Mouse (Mus musculus) adrenal gland, postnatal 4 days (tissue): ENCODE data around the gene Ncor1. TPM values are rescaled to one million over a fixed set of nuclear protein-coding genes. Genes with fewer than 3 reads are reported as not detected.
"Not testable (repeated sequence)": the region's sequence is repeated elsewhere in the genome, so short reads cannot be mapped to it uniquely, and the experiment has no call there.

ENCODE experiments used
- DNase-seq, 2 experiments: peaks; one replicate each; pipeline ENCODE4 v3.0.0; 2021 to 2022; ENCODE audit warnings: low spot score in 2 of 2, mixed read lengths in 2 of 2
- total RNA-seq, 2 experiments: library from RNA; stranded (reverse); gene quantifications; 2 replicates each; pipeline ENCODE4 v1.2.3; 2021

Ncor1 gene
- total RNA-seq, 2 experiments from 2014 or later = 200 to 226 TPM

GRCm38 (mm10) chr11:62371776-62372175, 86.6 kb downstream of the Ncor1 start:
- DNase-seq = no peak

GRCm38 (mm10) chr11:62369924-62370323, 88.4 kb downstream of the Ncor1 start:
- DNase-seq = no peak

GRCm38 (mm10) chr11:62366879-62367278, 91.5 kb downstream of the Ncor1 start:
- no peak for DNase-seq

DNA sequence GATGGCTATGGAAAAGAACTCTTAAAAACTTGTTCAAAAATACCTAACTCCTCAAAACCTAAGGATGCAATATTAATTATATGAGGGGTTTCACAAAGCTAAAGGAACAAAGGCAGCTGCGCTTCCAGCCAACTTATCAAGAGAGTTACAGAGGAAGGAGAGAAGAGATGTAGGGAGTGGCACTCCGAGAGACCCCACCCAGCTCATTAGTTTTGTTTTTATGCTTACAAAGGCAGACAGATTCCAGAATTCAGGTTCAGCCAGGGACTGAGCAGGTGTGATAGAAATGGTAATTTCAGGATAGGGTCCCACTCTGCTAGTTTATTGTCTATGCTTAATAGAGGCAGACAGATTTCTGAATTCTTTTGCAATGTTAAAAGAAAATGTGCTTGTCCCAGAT, 103.1 kb downstream of the Ncor1 start:
- no peak for DNase-seq

- no peak for DNase-seq
These were observed 106.4 kb downstream of the Ncor1 start for GRCm38 (mm10) chr11:62351948-62352347.

DNA sequence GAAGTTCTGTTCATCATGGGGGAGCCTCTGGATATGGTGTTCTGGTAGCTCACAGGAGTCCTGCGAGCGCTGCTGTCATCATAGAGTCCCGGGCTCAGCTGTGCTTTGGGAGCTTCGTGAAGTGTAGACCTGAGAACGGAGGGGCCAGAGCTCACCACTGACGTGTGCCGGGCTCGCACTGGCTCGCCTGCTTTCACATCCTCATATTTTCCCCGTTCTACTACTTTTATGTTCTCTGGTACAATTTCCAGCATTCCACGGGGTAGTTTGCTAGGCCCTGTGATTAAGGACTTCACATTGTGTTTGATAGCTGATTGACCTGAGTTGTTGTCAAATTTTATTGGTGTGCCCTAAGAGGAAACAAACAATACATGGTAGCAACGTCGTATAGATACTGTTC, 115.3 kb downstream of the Ncor1 start:
- DNase-seq = no peak

- no peak for DNase-seq
These were observed 126.1 kb downstream of the Ncor1 start for GRCm38 (mm10) chr11:62332228-62332627.

GRCm38 (mm10) chr11:62331141-62331540, 127.2 kb downstream of the Ncor1 start:
- DNase-seq = no peak

- DNase-seq = no peak
These were observed 134.7 kb downstream of the Ncor1 start for GRCm38 (mm10) chr11:62323659-62324058.

DNA sequence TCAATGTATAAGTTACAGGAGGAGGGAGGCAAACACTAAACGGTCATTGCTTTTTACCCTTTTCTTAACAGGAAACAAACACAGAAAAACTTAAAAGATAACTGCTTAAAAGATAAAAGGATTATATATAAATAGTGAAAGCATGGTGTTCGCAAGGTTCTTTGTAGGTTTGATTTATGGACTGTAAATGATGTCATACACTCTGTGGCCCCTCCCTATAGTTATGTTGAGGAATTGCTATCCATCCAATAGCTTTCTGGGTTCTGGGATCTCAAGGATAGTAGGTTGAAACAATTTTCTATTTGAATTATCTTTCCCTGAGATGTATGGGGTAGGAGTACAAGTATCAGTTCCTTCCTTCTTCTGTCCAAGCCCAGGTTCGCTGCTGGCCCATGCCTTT, 138.2 kb downstream of the Ncor1 start:
- DNase-seq = no peak

- no peak for DNase-seq
These were observed 140.6 kb downstream of the Ncor1 start for GRCm38 (mm10) chr11:62317746-62318145.

DNA sequence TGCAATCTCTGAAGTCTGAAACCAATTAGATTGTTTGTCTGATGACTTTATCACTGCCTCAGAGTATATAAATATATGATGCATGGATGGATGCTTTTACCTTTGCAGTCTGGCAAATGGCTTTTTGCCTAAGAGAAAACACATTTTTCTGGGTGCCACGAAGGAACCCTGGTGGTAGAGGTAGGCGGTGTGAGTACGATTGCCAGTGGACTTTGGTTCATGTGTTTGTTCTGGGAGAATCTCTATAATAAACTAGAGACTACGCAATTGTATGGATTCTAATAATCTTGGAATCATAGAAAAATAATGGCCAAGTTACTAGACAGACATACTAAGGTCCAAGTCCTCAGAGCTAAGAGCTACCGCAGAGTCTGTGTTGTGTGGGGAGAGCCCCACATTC, 143.4 kb downstream of the Ncor1 start:
- no peak for DNase-seq

DNA sequence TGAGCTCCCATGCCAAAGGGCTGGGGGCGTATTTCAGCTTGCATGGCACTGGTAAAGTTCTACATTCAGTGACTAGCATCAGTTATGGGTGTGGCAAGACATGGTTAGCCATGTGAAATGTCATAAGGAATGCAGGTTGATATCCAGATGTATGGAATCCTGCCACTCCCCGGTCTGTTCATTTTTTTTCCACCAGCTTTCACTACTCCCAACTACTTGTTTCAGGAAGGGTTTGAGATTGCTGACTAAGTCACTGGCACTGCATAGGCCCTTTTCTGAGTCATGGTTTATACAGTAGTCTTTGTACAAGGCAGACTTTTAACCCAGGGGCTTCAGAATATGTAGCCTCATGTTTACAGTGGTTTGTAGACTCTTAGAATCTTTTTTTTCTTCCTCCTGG, 149.0 kb downstream of the Ncor1 start:
- DNase-seq = no peak

GRCm38 (mm10) chr11:62305866-62306265, 152.5 kb downstream of the Ncor1 start:
- no peak for DNase-seq

DNA sequence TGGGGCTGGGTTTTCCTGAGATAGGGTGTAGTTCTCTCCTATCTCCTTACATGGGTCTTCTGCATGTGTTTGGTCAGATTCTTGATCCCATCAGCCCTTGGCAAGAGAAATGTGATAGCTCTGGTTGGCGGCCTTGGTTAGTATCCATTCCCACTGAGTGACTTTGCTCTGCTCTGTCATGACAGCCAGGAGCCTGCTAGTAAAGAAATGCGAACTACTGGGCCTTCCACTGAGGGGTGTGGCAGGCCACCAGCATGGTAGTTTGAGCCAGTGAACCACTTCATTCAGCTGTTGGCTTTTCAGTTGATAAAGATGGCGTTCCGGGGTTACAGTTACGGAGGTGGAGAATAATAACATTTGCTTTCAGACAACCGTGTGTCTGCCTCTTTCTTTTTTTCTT, 159.5 kb downstream of the Ncor1 start:
- DNase-seq = no peak

DNA sequence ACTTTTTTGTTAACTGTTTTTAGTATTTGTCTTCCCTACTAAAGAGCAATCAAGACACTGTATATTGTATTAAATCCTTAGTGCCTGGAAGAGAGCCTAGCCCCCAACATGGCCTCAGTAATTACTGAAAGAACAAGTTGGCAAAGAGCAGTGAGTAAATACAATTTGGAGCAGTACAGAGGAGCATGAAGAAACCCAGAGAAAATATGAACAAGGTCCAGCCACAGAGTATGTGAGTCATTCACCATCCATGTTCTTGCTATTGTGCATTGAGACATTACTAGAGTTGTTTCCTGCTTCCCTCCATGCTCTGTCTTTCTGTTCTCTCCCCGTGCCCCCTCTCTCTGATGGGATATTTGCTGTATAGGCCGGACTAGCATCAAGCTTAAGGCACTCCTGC, 164.2 kb downstream of the Ncor1 start:
- no peak for DNase-seq

- no peak for DNase-seq
These were observed 170.6 kb downstream of the Ncor1 start for GRCm38 (mm10) chr11:62287700-62288099.

DNA sequence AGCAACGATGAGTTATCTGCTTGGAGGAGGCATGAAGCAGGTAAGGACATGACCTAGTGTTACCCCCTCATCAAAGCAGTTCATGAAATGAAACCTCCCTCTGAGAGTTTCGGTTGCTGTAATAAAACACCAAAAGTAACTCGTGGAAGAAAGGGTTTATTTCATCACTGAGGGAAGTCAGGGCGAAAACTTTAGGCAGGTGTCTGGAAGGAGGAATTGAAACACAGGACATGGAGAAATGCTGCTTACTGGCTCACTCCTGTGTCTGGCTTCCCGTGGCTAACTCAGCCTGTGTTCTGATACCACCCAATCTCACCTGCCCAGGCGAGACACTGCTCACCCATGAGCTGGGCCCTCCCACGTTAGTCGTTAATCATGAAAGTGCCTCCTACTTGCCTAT, 173.3 kb downstream of the Ncor1 start:
- no peak for DNase-seq

DNA sequence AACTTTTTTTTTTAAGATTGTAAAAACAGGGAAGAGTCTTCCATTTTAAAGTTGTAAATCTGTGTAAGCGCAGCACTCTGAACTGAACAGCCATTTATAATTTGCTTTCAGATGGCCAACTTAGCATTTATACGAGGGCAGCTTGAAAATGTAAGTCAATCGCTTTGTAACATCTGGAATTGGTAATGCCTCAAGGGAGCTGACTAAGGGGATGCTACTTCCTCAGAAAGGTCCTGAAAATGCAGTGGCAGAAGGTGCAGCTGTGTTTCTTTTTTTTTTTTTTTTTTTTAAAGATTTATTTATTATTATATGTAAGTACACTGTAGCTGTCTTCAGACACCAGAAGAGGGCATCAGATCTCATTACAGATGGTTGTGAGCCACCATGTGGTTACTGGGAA, 174.3 kb downstream of the Ncor1 start:
- not testable (repeated sequence) for DNase-seq

DNA sequence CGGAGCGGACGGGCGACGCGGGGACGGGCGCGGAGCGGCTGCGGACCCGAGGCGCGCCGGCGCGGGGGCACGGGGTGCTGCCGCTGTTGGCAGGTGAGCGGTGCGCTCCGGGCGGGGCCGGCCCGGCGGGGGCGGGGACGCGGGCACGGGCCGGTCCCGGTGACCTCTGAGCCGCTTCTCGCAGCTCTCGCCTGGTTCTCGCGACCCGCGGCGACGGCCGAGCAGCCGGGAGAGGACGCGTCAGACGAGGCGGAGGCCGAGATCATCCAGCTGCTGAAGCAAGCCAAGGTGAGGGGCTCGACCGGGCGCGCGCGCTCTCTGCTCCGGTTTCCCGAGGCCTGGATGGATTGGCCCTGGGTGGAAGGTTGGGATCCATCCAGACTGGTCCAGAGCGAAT, 176.7 kb downstream of the Ncor1 start:
- DNase-seq = no peak

DNA sequence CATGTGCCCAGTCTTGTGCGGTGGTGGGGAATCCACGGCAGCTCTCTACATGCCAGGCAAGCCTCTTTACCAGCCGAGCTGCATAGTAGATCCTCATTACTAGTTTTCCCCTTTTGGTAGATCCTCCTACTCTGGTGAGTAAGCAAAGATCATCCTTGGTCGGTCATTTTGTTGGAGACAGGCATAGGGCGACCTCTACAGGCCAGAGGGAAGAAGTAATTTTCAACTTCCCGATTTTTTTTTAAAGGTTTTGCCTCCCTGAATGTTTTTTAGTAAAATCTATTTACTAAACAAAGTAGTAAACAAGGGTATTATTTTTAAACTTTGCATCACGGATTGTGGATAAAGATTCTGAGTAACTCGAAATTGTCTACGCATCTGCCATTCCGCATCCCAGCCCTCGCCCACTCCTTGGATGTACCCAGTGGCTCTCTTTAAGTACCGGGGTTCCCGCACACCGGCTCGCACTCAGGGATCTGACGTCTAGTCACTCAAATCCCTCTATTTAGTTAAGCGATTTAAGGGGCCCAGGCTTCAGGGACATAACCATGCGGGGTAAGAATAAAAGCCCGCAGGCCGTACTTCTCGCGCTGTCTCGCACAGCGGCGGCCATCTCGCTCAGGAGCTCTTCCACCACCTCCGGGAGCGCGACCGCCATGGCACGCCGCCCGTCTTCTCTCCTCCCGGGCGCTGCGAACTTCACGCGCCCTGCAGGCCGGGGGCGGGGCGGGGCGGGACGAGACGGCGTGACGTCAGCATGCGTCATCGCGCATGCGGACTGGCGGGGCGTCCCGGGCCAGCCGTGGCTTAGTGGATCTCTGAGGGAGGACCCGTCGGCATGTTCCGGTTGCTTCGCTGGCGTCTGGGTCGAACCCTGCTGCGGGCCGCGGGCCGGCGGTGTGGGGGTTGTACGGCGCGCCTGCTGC, 177.4 kb downstream of the Ncor1 start, which contains the start of the genes Zswim7 and Ttc19:
Gene Zswim7 (minus strand): TSS at position 701 of the 926 bp plus-strand sequence.
Gene Ttc19 (plus strand): TSS at position 799 of the 926 bp plus-strand sequence.
- peak; percentile 84 to 87 for DNase-seq

DNA sequence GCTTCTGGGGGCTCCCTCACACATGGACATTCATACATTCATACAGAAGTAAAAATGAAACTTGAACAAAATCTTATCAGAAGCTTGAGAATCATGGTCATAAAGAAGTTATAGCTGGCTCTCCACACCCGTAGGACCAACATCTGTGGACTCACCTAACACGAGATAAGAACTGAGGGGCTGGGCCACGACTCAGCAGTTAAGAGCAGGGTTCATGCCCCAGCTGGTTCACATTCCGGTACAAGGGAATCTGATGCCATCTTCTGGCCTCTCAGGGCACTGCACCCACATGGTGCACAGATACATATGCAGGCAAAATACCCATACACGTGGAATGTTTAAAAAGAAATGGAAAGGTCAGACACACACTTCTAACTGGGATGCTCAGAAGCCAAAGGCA, 180.3 kb downstream of the Ncor1 start:
- DNase-seq = peak; percentile 36 to 50

DNA sequence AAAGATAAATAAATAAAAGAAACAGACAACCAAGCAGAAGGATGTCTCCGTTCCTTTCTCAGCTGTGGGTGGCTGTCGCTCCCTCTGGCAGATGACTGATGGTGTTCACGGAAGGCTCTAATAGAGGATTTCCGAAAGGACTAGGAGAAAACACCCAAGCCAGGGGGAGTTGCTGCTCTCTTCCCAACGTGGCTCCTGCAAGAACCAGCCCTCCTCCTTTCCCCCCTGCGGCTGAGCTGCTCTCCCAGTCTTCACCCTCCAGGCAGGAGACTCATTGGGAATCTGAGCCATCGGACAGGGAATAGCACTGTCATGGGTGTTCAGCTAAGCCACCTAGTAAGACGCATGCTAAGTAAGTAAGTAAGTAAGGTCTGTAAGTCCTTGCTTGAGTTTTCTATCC, 181.3 kb downstream of the Ncor1 start:
- no peak for DNase-seq
